Mouse (Mus musculus) neural tube, embryonic 10.5 days (tissue): ENCODE measurements at regions not wholly inside any gene's neighbourhood (a gene's known extent, or its start where the extent isn't known, plus 50 kb on each side); places are given as distances from the start of the nearest gene placed in this dataset.

Source experiments
- DNase-seq: peaks from one replicate; pipeline ENCODE4 v3.0.0-alpha.2; 2017; ENCODE audit warnings: low spot score; ENCODE audit errors: extremely low spot score

- no peak for DNase-seq
Observed at GRCm38 (mm10) chr7:88185120-88185796, 92.6 kb upstream of the Ctsc start.

GRCm38 (mm10) chr7:88187555-88187954 lies 90.3 kb upstream of the Ctsc start:
- DNase-seq: no peak

- DNase-seq: no peak
Observed at GRCm38 (mm10) chr7:88192771-88193170, 85.1 kb upstream of the Ctsc start.

- no peak for DNase-seq
Observed at GRCm38 (mm10) chr7:88199043-88199442, 78.8 kb upstream of the Ctsc start.

GRCm38 (mm10) chr7:88199929-88200538 lies 77.9 kb upstream of the Ctsc start:
- DNase-seq: no peak

- DNase-seq: no peak
Observed at GRCm38 (mm10) chr7:88201658-88202364, 76.1 kb upstream of the Ctsc start.

- DNase-seq: no peak
Observed at GRCm38 (mm10) chr7:88206223-88206827, 71.6 kb upstream of the Ctsc start.

- peak; percentile 15 for DNase-seq
Observed at GRCm38 (mm10) chr7:88206914-88207710, 70.8 kb upstream of the Ctsc start.

GRCm38 (mm10) chr7:88214713-88215198 lies 63.1 kb upstream of the Ctsc start:
- DNase-seq: no peak

- no peak for DNase-seq
Observed at GRCm38 (mm10) chr7:88215425-88215824, 62.5 kb upstream of the Ctsc start.

- no peak for DNase-seq
Observed at GRCm38 (mm10) chr7:88222141-88222540, 55.7 kb upstream of the Ctsc start.

- DNase-seq: no peak
Observed at GRCm38 (mm10) chr7:88225800-88226199, 52.1 kb upstream of the Ctsc start.
